Mouse (Mus musculus) brain, embryonic 14.5 days (tissue): ENCODE measurements at regions not wholly inside any gene's neighbourhood (a gene's known extent, or its start where the extent isn't known, plus 50 kb on each side); places are given as distances from the start of the nearest gene placed in this dataset.

ENCODE experiments used
- DNase-seq: peaks from one replicate; pipeline ENCODE4 v3.0.0-alpha.2; 2011; ENCODE audit warnings: low read depth
- CTCF ChIP-seq: fragments of 200-500 bp; IDR thresholded peaks from 2 replicates; pipeline ENCODE4 v1.5.1; 2012; ENCODE audit warnings: inconsistent platforms, mild to moderate bottlenecking, moderate library complexity, borderline replicate concordance; ENCODE audit not compliant: insufficient read depth, insufficient read length; ENCODE audit errors: extremely low read depth
- POLR2A ChIP-seq: fragments of 200-500 bp; IDR thresholded peaks from 2 replicates; pipeline ENCODE4 v1.6.1; 2012; ENCODE audit warnings: mild to moderate bottlenecking, inconsistent platforms, borderline replicate concordance; ENCODE audit not compliant: poor library complexity, insufficient read depth, insufficient read length, severe bottlenecking; ENCODE audit errors: extremely low read depth

- TF ChIP-seq CTCF: no peak
- no peak for TF ChIP-seq POLR2A
- peak; percentile 81 for DNase-seq
Observed at GRCm38 (mm10) chr17:64538520-64538953, 62.0 kb upstream of the Man2a1 start.

DNA sequence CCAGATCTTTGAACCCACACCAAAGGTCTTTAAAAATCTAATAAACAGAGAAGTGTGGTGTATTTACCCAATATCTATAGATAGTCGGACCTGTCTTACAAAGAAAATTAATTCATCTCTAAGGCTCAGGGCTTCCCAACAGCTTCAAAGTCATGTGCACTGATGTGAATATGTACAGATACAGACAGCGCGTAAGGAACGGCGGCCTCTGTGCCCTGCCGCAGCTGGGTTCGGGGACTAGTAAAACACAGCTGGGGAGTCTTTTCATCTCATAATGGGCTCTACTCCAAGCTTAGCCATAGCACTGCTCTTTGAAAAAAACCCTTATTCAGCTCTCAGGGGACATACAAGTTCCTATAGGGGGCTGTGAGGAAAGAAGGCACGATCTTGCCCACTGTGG is 60.1 kb upstream of the Man2a1 start:
- peak; percentile 72 for DNase-seq
- TF ChIP-seq CTCF (no peak), POLR2A (no peak)

- no peak for TF ChIP-seq POLR2A
- no peak for TF ChIP-seq CTCF
- DNase-seq: peak; percentile 92
Observed at GRCm38 (mm10) chr17:64548536-64548935, 52.0 kb upstream of the Man2a1 start.

DNA sequence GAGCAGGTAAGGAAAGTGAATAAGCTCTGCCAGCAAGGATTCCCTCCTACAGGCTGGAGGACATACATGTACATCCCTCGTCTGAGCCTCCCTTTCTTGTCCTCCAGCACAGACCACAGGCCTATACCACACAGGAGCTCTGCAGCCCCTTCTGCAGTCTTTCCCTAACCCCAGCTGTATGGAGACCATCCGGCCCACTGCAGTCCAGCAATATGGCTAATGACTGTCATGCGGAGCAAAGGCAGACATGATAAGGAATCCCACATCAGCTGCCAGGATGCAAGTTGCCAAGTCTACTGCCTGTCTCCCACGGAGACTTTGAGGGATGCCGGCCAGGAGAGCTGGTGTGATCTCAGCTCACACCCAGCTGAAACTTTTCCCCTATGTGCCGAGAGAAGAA is 50.5 kb upstream of the Man2a1 start:
- no peak for DNase-seq
- TF ChIP-seq CTCF (no peak), POLR2A (no peak)
